Mouse (Mus musculus): ENCODE measurements around the gene Ppp2r5c. TPM values are rescaled to one million over a fixed set of nuclear protein-coding genes. Genes with fewer than 3 reads are reported as not detected.

Gene Ppp2r5c
- total RNA-seq, 2 experiments from 2014 or later: 80.1 to 113 TPM

DNA sequence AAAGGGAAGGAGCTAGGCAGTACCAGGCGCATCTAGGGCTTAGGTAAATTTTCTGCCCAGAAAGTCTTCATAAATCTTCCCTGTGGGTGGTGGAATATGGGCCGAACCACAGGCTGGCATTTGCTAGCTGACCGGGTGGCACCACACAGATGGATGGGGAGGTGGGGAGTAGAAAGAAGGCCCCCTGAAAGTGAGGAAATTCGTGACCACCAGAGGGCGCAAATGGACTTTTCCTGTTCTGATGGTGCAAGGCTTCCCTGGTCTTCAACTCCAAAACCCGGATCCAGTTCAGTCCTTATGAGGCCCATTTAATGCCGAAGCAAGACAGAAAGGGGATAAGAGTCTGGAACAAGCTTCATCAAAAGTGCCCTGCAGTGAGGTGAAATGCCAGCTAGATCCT, 151.6 kb downstream of the Ppp2r5c start:
- no peak for ATAC-seq (replicated peaks; ENCODE audit: low FRiP score, poor library complexity, severe bottlenecking)

- no peak for ATAC-seq (replicated peaks; ENCODE audit: low FRiP score, poor library complexity, severe bottlenecking)
These were observed 152.9 kb downstream of the Ppp2r5c start for GRCm38 (mm10) chr12:110599791-110600190.

DNA sequence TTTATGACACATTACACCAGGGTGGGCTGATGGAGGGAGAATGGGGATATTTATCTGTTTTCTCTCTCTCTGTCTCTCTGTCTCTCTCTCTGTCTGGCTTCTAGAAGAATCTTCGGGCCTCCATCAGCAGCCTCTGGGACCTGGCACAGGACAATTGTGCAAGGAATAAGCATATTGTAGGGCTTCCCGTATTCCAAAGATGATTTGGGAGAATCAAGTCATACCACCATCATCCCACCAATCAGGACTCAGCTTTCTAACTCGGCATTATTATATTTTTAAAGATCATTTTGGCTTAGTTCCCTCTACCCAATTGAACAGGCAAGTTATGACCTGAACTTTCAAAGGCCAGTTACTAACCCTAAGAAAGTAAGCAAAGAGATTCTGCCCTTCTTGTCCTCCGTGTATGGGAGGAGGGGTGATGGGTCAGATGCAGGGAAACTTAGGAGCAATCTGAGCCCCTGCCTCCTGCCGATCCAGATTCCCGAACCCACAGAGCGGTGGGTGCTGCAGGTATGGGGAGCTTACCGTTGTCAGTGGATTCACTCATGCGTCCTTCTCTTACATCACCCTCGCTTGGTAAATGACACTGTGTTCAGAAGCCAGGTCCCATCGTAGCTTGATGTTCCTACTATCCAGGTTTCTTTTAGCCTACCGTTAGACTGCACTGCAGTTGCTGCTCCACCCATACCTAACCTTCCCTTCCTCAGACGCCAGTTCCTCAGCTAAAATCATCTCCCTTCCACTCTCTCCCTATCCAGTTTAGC, 153.5 kb downstream of the Ppp2r5c start:
- ATAC-seq (replicated peaks; ENCODE audit: low FRiP score, poor library complexity, severe bottlenecking): no peak

DNA sequence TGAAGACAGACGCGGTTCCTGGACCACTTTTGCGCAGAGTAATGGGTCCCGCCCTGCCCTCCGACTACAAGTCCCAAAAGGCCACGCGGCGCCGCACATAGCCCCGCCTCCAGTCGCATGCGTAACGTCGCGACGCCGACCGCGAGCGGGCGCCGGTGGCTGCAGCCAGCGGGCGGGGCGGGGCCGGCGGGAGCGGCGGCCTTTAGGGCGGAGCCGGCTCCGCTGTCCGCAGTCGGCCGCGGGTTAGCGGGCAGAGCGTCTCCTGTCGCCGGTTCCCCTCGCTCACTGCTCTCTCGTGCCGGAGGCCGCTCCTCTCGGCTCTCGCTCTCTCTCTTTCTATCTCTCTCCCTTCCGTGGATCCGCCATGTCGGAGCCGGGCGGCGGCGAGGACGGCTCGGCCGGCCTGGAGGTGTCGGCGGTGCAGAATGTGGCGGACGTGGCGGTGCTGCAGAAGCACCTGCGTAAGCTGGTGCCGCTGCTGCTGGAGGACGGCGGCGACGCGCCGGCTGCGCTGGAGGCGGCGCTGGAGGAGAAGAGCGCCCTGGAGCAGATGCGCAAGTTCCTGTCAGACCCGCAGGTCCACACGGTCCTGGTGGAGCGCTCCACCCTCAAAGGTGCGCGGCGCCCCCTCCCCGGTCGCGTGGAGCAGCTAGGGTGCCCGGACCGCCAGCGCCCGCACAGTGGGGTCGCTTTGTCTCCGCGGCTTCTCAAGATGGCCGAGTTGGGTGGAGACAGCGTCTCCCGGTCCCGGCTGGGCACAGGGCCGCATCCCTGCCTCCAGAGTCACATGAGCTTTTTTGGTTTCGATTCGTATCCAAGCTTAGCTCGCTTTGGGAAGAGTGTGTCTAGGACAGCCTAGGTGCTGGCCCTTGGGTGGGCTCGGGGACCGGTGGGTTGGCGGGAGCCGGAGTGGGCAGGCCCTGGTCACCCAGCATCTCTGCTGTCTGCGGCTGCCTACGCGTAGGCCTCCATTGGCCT, 154.6 kb downstream of the Ppp2r5c start, which contains the start of gene Dync1h1:
Dync1h1 (plus strand) TSS at position 212 of the 978 bp plus-strand sequence.
- peak; percentile 95 for ATAC-seq (replicated peaks; ENCODE audit: low FRiP score, poor library complexity, severe bottlenecking)

DNA sequence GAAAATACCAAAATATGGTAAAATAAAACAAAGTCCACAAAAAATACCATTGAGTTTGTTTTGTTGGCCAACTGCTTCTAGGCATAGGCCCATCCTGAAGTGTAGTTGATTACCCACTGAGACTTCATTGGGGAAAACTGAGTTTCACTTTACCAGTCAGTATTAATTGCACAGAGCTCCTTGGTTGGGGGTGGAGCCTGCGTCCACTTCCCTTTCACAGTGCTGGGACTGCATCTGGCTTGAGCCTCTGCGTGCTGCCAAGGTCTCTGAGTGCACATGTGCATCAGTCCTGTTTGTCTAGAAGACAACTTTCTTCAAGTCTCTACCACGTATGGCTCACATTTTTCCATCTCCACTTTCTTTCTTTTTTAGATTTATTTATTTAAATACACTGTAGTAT, 159.2 kb downstream of the Ppp2r5c start:
- ATAC-seq (replicated peaks; ENCODE audit: low FRiP score, poor library complexity, severe bottlenecking): no peak

- no peak for ATAC-seq (replicated peaks; ENCODE audit: low FRiP score, poor library complexity, severe bottlenecking)
These were observed 159.8 kb downstream of the Ppp2r5c start for GRCm38 (mm10) chr12:110606676-110607075.

GRCm38 (mm10) chr12:110608460-110609152, 161.7 kb downstream of the Ppp2r5c start:
- ATAC-seq (replicated peaks; ENCODE audit: low FRiP score, poor library complexity, severe bottlenecking): peak; percentile 49; the same call in 1 of the 2 replicates

DNA sequence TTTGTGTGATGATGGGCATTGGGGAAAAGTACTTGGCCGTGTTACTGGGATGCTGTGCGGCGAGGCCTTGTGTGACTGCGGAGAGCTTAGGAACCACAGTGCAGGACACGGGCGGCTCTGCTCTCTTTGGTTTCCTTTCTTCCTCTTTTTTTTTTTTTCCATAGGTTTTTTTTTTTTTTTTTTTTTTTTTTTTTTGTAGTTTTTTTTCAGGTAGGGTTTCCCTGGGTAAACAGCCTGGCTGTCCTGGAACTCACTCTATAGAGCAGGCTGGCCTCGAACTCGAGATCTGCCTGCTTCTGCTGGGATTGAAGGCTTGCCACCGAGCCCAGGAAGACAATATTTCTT, 162.2 kb downstream of the Ppp2r5c start:
- no peak for ATAC-seq (replicated peaks; ENCODE audit: low FRiP score, poor library complexity, severe bottlenecking)

DNA sequence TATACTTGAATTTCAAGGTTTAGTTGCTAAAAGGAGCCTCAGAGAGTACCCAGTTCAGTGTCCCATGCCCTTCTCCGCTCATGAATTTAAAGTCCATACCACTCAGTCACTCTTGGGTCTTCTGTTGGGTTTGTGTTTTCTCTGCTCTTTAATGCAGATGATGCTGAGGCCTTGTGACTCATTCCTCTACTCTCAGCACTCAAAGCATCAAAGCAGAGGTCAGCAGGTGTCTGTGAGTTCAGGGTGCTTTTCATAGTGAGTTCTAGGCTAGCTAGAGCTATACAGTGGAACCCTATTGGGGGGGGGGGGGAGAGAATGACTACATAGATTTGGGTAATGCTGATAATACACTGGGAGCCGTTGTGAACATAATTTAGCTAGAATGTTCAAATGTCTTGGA, 163.8 kb downstream of the Ppp2r5c start:
- ATAC-seq (replicated peaks; ENCODE audit: low FRiP score, poor library complexity, severe bottlenecking): no peak

DNA sequence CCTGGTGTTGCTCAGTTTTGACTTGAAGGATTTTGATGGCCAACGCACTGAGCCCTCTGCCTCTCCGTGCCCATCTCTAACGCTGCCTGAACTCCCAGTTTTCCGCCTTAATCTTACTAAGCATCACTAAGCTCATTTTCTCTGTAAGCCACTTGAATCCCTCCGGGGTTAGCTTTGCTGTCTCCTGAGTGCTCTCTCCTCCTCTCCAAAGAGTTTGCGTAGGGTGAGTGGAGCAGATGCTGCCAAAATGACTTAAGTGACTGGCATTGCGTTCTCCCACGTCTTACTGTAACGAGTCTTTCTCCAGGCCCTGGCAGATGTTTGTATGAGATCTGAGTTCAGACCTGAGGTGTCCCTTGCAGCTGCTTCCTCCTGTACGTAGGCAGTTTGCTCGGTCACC, 183.1 kb downstream of the Ppp2r5c start:
- no peak for ATAC-seq (replicated peaks; ENCODE audit: low FRiP score, poor library complexity, severe bottlenecking)

Other genes with a start within 250 kb of the Ppp2r5c start
- gene Dio3, start 168.1 kb upstream of the Ppp2r5c start, total RNA-seq (2015; ENCODE audit: low replicate concordance): not detected in 2 replicates
- not detected in 2 replicates for gene Dio3, start 168.1 kb upstream of the Ppp2r5c start, total RNA-seq (2017; ENCODE audit: low replicate concordance)
- 66.2 and 96.2 TPM in 2 replicates for gene Dync1h1, start 154.3 kb downstream of the Ppp2r5c start, total RNA-seq (2015; ENCODE audit: low replicate concordance)
- 107 and 116 TPM in 2 replicates for gene Dync1h1, start 154.3 kb downstream of the Ppp2r5c start, total RNA-seq (2017; ENCODE audit: low replicate concordance)
- not detected in 2 replicates for gene 1700001K19Rik, start 235.5 kb downstream of the Ppp2r5c start, total RNA-seq (2015; ENCODE audit: low replicate concordance)
- gene 1700001K19Rik, start 235.5 kb downstream of the Ppp2r5c start, total RNA-seq (2017; ENCODE audit: low replicate concordance): not detected in 2 replicates